ENCODE assay signal across 19 mouse cellular contexts in the genomic region with DNA sequence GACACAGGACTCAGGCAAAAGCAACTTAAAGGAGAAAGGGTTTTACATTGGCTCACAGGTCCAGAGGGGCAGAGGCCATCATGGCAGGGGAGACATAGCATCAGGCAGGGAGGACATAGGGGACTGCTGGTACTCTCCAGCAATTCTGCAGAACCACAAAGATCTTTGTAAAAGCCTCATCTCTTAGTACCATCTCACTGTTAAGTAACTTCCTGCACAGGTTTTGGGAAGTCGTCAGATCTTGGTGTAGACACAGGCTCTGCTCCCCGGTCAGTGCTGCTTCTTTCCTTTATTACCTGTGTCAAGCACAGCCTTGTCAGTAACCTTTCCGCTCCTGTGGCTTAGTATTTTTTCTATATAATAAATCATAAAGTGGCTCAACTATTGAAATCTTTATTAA.
"Had no signal": no experiment of that assay in that cellular context is flagged by ENCODE, and none has a peak within 500 bp of the region (broad histone marks: within the 10 kb centered on the region; RNA-seq: fewer than 3 reads in every experiment).

No protein-coding gene starts in this region.

- H3K27ac ChIP-seq: liver, embryonic 13.5 days; liver, embryonic 15.5 days; midbrain, embryonic 13.5 days; midbrain, embryonic 15.5 days; neural tube, embryonic 12.5 days; stomach, embryonic 15.5 days; stomach, postnatal 0 days had no signal

- H3K4me1 ChIP-seq: liver, embryonic 13.5 days; liver, embryonic 15.5 days; midbrain, embryonic 15.5 days; neural tube, embryonic 12.5 days; stomach, embryonic 15.5 days had no signal

- DNase-seq: liver, embryonic 13.5 days; liver, postnatal 0 days; lung, embryonic 14.5 days; lung, postnatal 10 days; lung, postnatal 4 days; retina, postnatal 1 day; right cerebral cortex, adult 18-20 months; right cerebral cortex, postnatal 25 days; right cerebral cortex, postnatal 4 days; spleen, adult 18-20 months; thymus, adult 2 months; thymus, postnatal 4 days had no signal

- ATAC-seq: liver, postnatal 0 days; midbrain, embryonic 13.5 days; midbrain, embryonic 15.5 days had no signal

- H3K4me3 ChIP-seq: liver, embryonic 13.5 days; liver, embryonic 15.5 days; midbrain, embryonic 13.5 days; midbrain, embryonic 15.5 days; myocyte; neural tube, embryonic 12.5 days; stomach, embryonic 15.5 days had no signal
